Mouse (Mus musculus): Measurements from ENCODE around the gene Necap2.

Necap2 gene

DNA sequence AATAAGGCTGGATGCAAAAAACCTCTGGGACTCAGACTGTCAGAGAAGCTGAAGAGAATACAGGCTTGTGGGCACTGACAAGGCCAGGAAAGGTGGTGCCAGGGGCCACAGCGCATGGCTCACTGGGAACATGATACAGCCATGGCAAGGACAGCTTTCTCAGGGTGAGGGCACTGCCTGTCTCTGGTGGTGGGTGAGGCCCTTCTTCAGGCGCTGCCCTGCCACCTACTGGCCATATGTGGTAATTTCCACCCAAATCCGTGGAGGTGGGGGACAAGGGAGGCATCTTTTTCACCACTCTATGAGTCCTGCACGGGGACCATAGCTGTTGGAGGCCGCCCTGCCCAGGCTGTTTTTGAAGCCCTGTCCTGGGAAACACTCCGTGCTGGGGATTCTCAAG, 46.4 kb downstream of the Necap2 start:
- peak; percentile 85 for DNase-seq (ENCODE audit: low read depth)

DNA sequence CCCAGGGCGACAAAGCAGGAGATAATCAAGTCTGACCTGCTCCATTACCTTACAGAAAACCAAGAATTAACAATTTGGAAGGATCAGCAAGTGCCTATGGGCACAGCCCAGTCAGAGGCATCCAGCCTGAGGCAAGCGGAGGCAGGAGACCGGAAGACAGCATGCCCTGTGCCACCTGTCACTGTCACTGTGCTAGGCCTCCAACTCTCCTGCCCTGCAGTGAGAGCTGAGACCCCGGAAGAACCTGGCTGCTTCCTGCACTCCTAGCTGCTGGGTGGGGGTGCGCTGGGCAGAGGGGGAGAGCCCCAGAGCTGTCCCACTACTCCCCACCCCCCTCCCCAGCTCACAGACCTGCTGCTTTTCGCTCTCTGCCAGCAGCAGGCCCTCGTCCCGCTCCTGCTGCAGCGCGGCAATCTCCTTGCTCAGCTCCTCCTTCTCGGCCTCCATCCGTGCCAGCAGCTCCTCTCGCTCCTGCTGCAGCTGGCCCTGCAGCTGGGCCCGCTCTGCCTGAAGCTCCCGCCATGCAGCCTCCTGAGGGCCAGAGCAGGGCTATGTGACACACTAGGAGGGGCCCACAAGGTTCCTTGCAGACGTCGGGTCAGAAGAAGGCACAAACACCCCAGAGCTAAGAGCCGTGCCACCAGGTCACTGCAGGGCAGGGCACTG, 47.5 kb downstream of the Necap2 start:
- no peak for DNase-seq (ENCODE audit: low read depth)

DNA sequence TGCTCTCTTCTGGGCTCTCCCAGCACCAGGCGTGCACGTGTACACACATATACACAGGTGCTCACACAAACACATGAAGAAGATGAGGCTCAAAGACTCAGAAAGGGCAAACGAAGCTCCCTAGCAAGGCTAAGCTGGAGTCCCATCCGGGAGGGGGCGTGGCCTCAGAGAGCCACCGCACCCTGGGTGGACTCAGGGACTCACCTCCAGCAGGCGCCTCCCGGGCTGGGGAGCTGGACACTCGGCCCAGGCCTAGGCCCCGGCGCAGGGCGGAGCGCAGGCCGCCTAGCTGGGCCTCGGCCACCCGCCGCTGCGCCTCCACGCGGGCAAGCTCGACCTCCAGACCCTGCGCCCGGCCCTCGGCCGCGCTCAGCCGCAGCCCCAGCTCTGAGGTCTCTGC, 53.2 kb downstream of the Necap2 start:
- no peak for DNase-seq (ENCODE audit: low read depth)

DNA sequence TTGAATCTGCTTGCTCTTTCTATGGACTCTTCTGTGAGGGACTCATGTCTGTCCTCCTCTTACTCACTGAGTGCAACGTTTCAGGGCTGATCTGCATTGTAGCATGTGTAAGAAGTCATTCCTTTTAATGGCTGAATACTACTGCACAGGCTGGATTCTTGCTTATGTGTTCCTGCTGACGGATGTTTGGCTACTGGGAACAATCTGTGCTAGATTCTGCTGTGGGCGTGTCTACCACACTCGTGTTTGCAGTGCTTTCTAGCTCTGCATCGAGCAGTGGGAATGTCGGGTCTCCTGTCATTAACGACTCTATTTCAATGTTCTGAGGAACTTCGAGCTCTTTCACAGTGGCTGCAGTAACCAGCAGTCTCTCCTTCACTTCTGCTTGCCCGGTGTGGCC, 54.1 kb downstream of the Necap2 start:
- DNase-seq (ENCODE audit: low read depth): no peak

DNA sequence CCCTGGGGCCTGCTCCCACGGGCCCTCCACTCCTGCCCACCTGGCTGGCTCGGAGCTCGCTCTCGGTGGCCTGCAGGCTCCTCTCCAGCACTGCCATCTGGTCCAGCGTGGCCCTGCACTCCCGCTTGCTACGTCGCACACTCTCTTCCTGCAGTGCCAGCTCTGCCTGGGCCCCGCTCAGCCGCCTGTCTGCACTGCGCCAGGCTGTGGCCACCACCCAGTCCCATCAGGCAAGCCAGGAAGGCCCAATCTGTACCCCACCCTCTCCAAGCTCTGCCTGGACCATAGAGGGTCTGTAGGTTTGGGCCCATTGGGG, 56.6 kb downstream of the Necap2 start:
- no peak for DNase-seq (ENCODE audit: low read depth)

DNA sequence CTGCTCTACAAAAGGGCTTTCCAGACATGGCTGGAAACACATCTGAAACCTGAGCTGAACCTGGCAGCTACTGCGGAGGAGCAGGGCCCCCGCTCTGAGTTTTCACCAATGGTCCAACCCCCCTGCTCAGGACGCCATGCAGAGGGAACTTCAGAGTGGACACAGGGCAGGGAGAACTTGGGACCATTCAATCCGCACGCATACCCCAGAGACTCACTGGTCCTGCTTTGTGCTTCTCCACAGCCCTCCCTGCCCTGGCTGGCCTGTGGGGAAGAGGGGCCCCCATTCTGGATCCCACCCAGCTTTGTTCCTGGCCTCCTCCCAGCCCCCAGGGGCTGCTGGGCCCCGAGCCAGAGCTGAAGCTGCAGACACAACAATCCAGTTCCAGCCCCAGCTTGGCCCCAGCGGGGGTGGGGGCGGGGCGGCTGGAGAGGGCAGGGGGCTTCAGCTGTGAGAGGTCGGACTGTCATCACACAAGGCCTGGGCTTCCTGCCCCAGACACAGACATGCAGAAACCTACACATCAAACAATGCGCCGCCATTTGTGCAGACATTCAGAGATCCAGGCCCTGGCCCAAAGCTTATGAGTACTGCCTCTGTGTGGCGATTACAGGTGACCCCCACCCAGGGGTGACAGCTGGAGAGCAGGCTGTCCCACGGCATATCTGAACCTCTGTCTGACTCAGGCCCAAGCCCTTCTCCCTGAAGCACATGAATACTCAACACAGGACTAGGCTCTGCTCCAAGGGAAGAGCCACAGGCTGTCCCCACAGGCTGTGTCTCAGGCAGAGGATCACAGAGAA, 57.1 kb downstream of the Necap2 start:
- no peak for DNase-seq (ENCODE audit: low read depth)

DNA sequence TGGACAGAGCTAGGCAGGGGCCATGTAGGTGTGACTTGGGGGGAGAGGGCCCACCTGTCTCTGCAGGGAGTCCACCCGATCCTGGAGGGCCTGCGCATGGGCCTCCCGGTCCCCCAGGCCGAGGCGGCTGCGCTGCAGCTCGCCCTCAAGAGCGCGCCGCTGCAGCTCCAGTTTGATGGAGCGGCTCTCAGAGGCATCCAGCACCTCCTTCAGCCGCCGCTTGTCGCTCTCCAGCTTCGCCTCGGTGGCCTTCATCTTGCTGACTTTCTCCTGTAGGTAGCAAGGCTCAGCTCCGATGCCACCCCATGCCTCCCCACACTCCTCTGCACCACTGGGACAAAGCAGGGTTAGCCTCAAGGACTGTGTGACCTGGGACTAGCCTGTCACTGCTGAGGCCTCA, 57.9 kb downstream of the Necap2 start:
- DNase-seq (ENCODE audit: low read depth): no peak

DNA sequence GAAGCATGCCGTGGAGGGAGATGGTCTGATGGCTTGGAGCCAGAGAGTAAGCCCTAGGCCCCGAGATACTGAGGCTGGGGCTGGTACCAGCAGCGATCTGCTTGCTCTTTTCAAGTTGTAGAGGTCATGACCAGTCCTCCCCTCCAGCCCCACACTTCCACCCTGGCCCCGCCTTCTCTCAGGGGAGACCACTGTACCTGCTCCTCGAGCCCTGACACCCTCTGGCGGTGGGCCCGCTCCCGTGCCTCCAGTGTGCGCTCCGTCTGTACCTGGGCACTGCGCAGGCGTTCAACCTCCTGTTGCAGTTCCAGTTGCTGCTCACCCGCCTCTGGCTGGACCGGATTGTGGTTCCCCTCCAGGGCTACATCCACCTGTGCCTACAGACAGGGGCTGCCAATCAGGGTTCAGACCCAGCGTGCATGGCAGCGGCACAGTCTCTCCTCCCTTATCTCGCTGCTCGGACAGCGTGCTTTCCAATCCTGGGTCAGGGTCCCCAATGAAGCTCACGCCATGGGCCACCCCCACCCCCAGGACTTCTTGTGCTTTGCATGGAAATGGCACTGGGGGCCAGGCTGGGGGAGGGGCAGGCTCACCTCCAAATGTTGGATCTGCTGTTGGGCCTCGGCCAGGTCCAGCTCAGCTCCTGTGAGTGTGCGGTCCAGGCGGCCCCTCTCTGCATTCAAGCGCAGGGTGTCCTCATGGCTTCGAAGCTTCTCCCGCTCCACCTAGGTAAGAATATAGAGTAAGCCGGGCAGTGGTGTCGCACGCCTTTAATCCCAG, 60.3 kb downstream of the Necap2 start:
- no peak for DNase-seq (ENCODE audit: low read depth)
